Mouse (Mus musculus): ENCODE data around the gene Pmp22.

Gene Pmp22

GRCm38 (mm10) chr11:63129375-63129774, 593 bp downstream of the Pmp22 start:
- peak; percentile 45 for DNase-seq

- DNase-seq: no peak
Observed at GRCm38 (mm10) chr11:63129840-63130239, 1.1 kb downstream of the Pmp22 start.

GRCm38 (mm10) chr11:63130497-63130896, 1.7 kb downstream of the Pmp22 start:
- DNase-seq: peak; percentile 78

GRCm38 (mm10) chr11:63131001-63131692, 2.4 kb downstream of the Pmp22 start:
- DNase-seq: peak; percentile 56

- no peak for DNase-seq
Observed at GRCm38 (mm10) chr11:63131693-63132040, 2.9 kb downstream of the Pmp22 start.

GRCm38 (mm10) chr11:63132151-63132500, 3.3 kb downstream of the Pmp22 start:
- no peak for DNase-seq

- peak; percentile 72 for DNase-seq
Observed at GRCm38 (mm10) chr11:63132501-63133435, 4.0 kb downstream of the Pmp22 start.

- DNase-seq: no peak
Observed at GRCm38 (mm10) chr11:63134021-63134420, 5.2 kb downstream of the Pmp22 start.

- no peak for DNase-seq
Observed at GRCm38 (mm10) chr11:63134742-63135482, 6.1 kb downstream of the Pmp22 start.

GRCm38 (mm10) chr11:63135622-63136021, 6.8 kb downstream of the Pmp22 start:
- peak; percentile 91 for DNase-seq

GRCm38 (mm10) chr11:63136205-63136604, 7.4 kb downstream of the Pmp22 start:
- peak; percentile 63 for DNase-seq

- DNase-seq: no peak
Observed at GRCm38 (mm10) chr11:63136836-63137416, 8.1 kb downstream of the Pmp22 start.

GRCm38 (mm10) chr11:63138739-63139138, 10.0 kb downstream of the Pmp22 start:
- no peak for DNase-seq

- no peak for DNase-seq
Observed at GRCm38 (mm10) chr11:63142311-63142710, 13.5 kb downstream of the Pmp22 start.

GRCm38 (mm10) chr11:63142816-63143215, 14.0 kb downstream of the Pmp22 start:
- DNase-seq: no peak

- no peak for DNase-seq
Observed at GRCm38 (mm10) chr11:63143486-63143885, 14.7 kb downstream of the Pmp22 start.

GRCm38 (mm10) chr11:63146601-63147000, 17.8 kb downstream of the Pmp22 start:
- no peak for DNase-seq

GRCm38 (mm10) chr11:63148276-63148675, 19.5 kb downstream of the Pmp22 start:
- DNase-seq: no peak

GRCm38 (mm10) chr11:63151857-63152256, 23.1 kb downstream of the Pmp22 start:
- no peak for DNase-seq

GRCm38 (mm10) chr11:63157117-63157516, 28.3 kb downstream of the Pmp22 start:
- DNase-seq: no peak

- DNase-seq: no peak
Observed at GRCm38 (mm10) chr11:63160926-63161325, 32.1 kb downstream of the Pmp22 start.

GRCm38 (mm10) chr11:63162806-63163205, 34.0 kb downstream of the Pmp22 start:
- DNase-seq: no peak

GRCm38 (mm10) chr11:63163550-63163949, 34.8 kb downstream of the Pmp22 start:
- no peak for DNase-seq

Data from kidney, adult 18-20 months (tissue).